Mouse (Mus musculus) CH12.LX (cell line): Measurements from ENCODE around the gene Hmgn5. TPM values are rescaled to one million over a fixed set of nuclear protein-coding genes. Genes with fewer than 3 reads are reported as not detected.
A peak's percentile ranks its signal among the peaks of the same experiment; 100 is the strongest.

ENCODE experiments used
- DNase-seq: peaks from one replicate; pipeline ENCODE4 v3.0.0-alpha.2; 2013; ENCODE audit errors: extremely low read depth
- H3K27ac ChIP-seq: 2 replicates; pipeline ENCODE4 v1.5.1; 2012; ENCODE audit warnings: low read depth, mild to moderate bottlenecking, control low read depth, moderate library complexity; ENCODE audit not compliant: insufficient read depth
- H3K27me3 ChIP-seq: replicated peaks from 2 replicates; pipeline ENCODE3; 2012; ENCODE audit warnings: inconsistent platforms
- H3K36me3 ChIP-seq, 2 experiments: replicated peaks in 1 of 2; 2 replicates each; pipeline versions ENCODE3 to v1.6.1; 2012; ENCODE audit warnings: inconsistent platforms in 1 of 2, low read length in 1 of 2, mild to moderate bottlenecking in 1 of 2, mixed read lengths in 1 of 2, moderate library complexity in 1 of 2; ENCODE audit not compliant: control insufficient read depth in 1 of 2, insufficient read depth in 1 of 2
- H3K4me1 ChIP-seq, 2 experiments: 2 replicates each; pipeline ENCODE4 v1.6.1; 2012; ENCODE audit warnings: inconsistent platforms in 1 of 2, moderate library complexity in 1 of 2; ENCODE audit not compliant: insufficient read depth in 2 of 2, control insufficient read depth in 1 of 2
- H3K4me2 ChIP-seq: 2 replicates; pipeline ENCODE4 v1.6.1; 2012; ENCODE audit warnings: low read depth, mild to moderate bottlenecking, control low read depth; ENCODE audit not compliant: poor library complexity, insufficient read depth, severe bottlenecking
- H3K4me3 ChIP-seq, 3 experiments: fragments of 150-350 bp in 1 of 3; sonication (generic) in 1 of 3; replicated peaks in 1 of 3; 2 replicates each; pipeline versions ENCODE3 to v1.5.1; 2011 to 2012; ENCODE audit warnings: low read depth in 2 of 3, low read length in 2 of 3, mild to moderate bottlenecking in 2 of 3, moderate library complexity in 2 of 3, control low read depth in 1 of 3, improper control_type of control experiment in 1 of 3, inconsistent platforms in 1 of 3, mixed read lengths in 1 of 3; ENCODE audit not compliant: poor library complexity in 1 of 3
- H3K79me2 ChIP-seq: replicated peaks from 2 replicates; pipeline ENCODE4 v1.6.1; 2012; ENCODE audit warnings: mild to moderate bottlenecking, moderate library complexity; ENCODE audit not compliant: control insufficient read depth, poor library complexity, insufficient read depth, severe bottlenecking; ENCODE audit errors: extremely low read depth
- H3K9ac ChIP-seq: 2 replicates; pipeline ENCODE4 v1.6.1; 2012; ENCODE audit warnings: low read depth, mild to moderate bottlenecking, control low read depth, moderate library complexity; ENCODE audit not compliant: insufficient read depth
- H3K9me3 ChIP-seq: replicated peaks from 2 replicates; pipeline ENCODE3; 2012; ENCODE audit warnings: low read length, inconsistent platforms, mixed read lengths
- CHD1 ChIP-seq: IDR thresholded peaks from 2 replicates; pipeline ENCODE4 v1.6.1; 2012; ENCODE audit warnings: low read depth, low read length, improper control_type of control experiment, inconsistent platforms
- CHD2 ChIP-seq: IDR thresholded peaks from 2 replicates; pipeline ENCODE4 v1.6.1; 2011; ENCODE audit warnings: low read length, improper control_type of control experiment
- E2F4 ChIP-seq: IDR thresholded peaks from 2 replicates; pipeline ENCODE4 v1.6.1; 2011; ENCODE audit warnings: low read depth, low read length, improper control_type of control experiment; ENCODE audit not compliant: insufficient replicate concordance
- ELF1 ChIP-seq: IDR thresholded peaks from 2 replicates; pipeline ENCODE4 v1.6.1; 2014; ENCODE audit warnings: low read depth, mild to moderate bottlenecking, inconsistent platforms, low read length, improper control_type of control experiment
- HCFC1 ChIP-seq: IDR thresholded peaks from 2 replicates; pipeline ENCODE4 v1.6.1; 2012; ENCODE audit warnings: low read depth, mild to moderate bottlenecking, inconsistent platforms, low read length, improper control_type of control experiment
- MYC ChIP-seq: IDR thresholded peaks from 2 replicates; pipeline ENCODE4 v1.6.1; 2011; ENCODE audit warnings: low read depth, mild to moderate bottlenecking, improper control_type of control experiment, low read length
- NELFE ChIP-seq: IDR thresholded peaks from 2 replicates; pipeline ENCODE4 v1.6.1; 2011; ENCODE audit warnings: low read depth, low read length, improper control_type of control experiment
- POLR2A ChIP-seq: IDR thresholded peaks from 2 replicates; pipeline ENCODE4 v1.6.1; 2011; ENCODE audit warnings: low read depth, mild to moderate bottlenecking, improper control_type of control experiment, low read length
- SIN3A ChIP-seq: IDR thresholded peaks from 2 replicates; pipeline ENCODE4 v1.6.1; 2012; ENCODE audit warnings: low read length, improper control_type of control experiment, inconsistent platforms
- TBP ChIP-seq: conservative IDR thresholded peaks from 2 replicates; pipeline ENCODE4 v1.6.1; 2011; ENCODE audit warnings: low read depth, low read length, improper control_type of control experiment
- TCF12 ChIP-seq: IDR thresholded peaks from 2 replicates; pipeline ENCODE4 v1.6.1; 2014; ENCODE audit warnings: low read depth, mild to moderate bottlenecking, inconsistent platforms, low read length, improper control_type of control experiment
- USF2 ChIP-seq: conservative IDR thresholded peaks from 2 replicates; pipeline ENCODE4 v1.6.1; 2011; ENCODE audit warnings: low read depth, low read length, improper control_type of control experiment
- ZC3H11A ChIP-seq: IDR thresholded peaks from 2 replicates; pipeline ENCODE4 v1.6.1; 2012; ENCODE audit warnings: low read depth, mild to moderate bottlenecking, inconsistent platforms, low read length, improper control_type of control experiment
- ZKSCAN1 ChIP-seq: IDR thresholded peaks from 2 replicates; pipeline ENCODE4 v1.6.1; 2012; ENCODE audit warnings: low read depth, inconsistent platforms, low read length, improper control_type of control experiment, borderline replicate concordance
- ZMIZ1 ChIP-seq: IDR thresholded peaks from 2 replicates; pipeline ENCODE4 v1.6.1; 2012; ENCODE audit warnings: low read depth, mild to moderate bottlenecking, inconsistent platforms, low read length, improper control_type of control experiment
- ZNF384 ChIP-seq: IDR thresholded peaks from 2 replicates; pipeline ENCODE4 v1.6.1; 2012; ENCODE audit warnings: low read depth, low read length, improper control_type of control experiment, inconsistent platforms
- dilution Hi-C: fragments of 300-500 bp; cut with MboI; formaldehyde crosslinking; loops from 2 replicates; pipeline ENCODE4 v1.14.3; 2020; ENCODE audit warnings: low sequenced_read_pairs; ENCODE audit not compliant: extremely low pct_unique_long_range_greater_than_20kb, extremely low pct_ligation_motif_present
- in situ Hi-C: fragments of 300-500 bp; cut with MboI; formaldehyde crosslinking; loops from 3 replicates; pipeline ENCODE4 v1.14.3; 2019; ENCODE audit warnings: low sequenced_read_pairs, low pct_ligation_motif_present, low pct_unique_long_range_greater_than_20kb, mixed read lengths
- polyA plus RNA-seq: library from polyadenylated mRNA; unstranded; fragments of >175 nt; gene quantifications from 2 replicates; pipeline ENCODE4 v1.2.1, GENCODE M21; 2012; ENCODE audit warnings: low read depth; ENCODE audit not compliant: insufficient read length
- total RNA-seq, 2 experiments: library from RNA; depleted of rRNA; stranded (reverse); fragments of 300-350 nt in 1 of 2; fragments of >200 nt in 1 of 2; gene quantifications; 2 replicates each; pipeline ENCODE4 v1.2.3; 2012 to 2014

The Hmgn5 gene
- 8.0 and 8.2 TPM in 2 replicates for total RNA-seq (2012; rRNA removed)
- total RNA-seq (2014; rRNA removed), result 7.6 and 9.6 TPM in 2 replicates
- polyA plus RNA-seq, result 116 and 124 TPM in 2 replicates

GRCm38 (mm10) chrX:109013283-109013682 is at the start of gene Hmgn5:
Gene Hmgn5, minus strand, starts transcription at chrX:109013404.
- dilution Hi-C loops, result no loop called here
- H3K36me3 ChIP-seq, result no peaks in the 10 kb centered on the region

GRCm38 (mm10) chrX:109047773-109048172 is 34.6 kb upstream of the Hmgn5 start:
- no peak overlapping the region for H3K9ac ChIP-seq
- no peak for DNase-seq
- H3K4me3 ChIP-seq, result no peak overlapping the region
- H3K36me3 ChIP-seq, result no peaks in the 10 kb centered on the region
- dilution Hi-C loops (no loop called here), in situ Hi-C loops (no loop called here)
- H3K4me1 ChIP-seq, result no peaks in the 10 kb centered on the region
- no peak overlapping the region for H3K27ac ChIP-seq
- no peaks in the 10 kb centered on the region for H3K27me3 ChIP-seq
- no peaks in the 10 kb centered on the region for H3K79me2 ChIP-seq
- no peak for TF ChIP-seq ZMIZ1
- no peak for TF ChIP-seq CHD1
- TF ChIP-seq ZC3H11A, result no peak
- TF ChIP-seq SIN3A, result no peak
- TF ChIP-seq HCFC1, result no peak
- TF ChIP-seq ZKSCAN1, result no peak
- TF ChIP-seq E2F4, result no peak
- H3K9me3 ChIP-seq, result no peaks in the 10 kb centered on the region
- no peak overlapping the region for H3K4me2 ChIP-seq

More at GRCm38 (mm10) chrX:109013283-109013682, at the start of gene Hmgn5:
- Histone ChIP-seq H3K9ac (peak within 1 kb of the TSS; percentile 90), H3K27ac (peak within 1 kb of the TSS; percentile 48; the same call in 1 of the 2 replicates), H3K4me2 (peak within 1 kb of the TSS; percentile 67), H3K4me1 (peaks cover 0 to 6% of the 10 kb centered on the region in 2 experiments; a peak in 1 of 4 replicates), H3K79me2 (peaks cover 9% of the 10 kb centered on the region), H3K4me3 (peak within 1 kb of the TSS; percentile 50 to 67 (median 56)), H3K27me3 (no peaks in the 10 kb centered on the region), H3K9me3 (no peaks in the 10 kb centered on the region)
- in situ Hi-C loops, result loop anchor here (5.0 kb wide), 1 partner anchor 64 kb away; no protein-coding TSS in a partner anchor
- TF ChIP-seq NELFE (peak; percentile 58; the same call in 1 of the 2 replicates), POLR2A (peak; percentile 70), CHD2 (peak; percentile 74), USF2 (no peak), ZNF384 (peak; percentile 54), ELF1 (no peak), TCF12 (0 out of 2 replicates have a peak, but pooled peaks have one; percentile 32), MYC (0 out of 2 replicates have a peak, but pooled peaks have one; percentile 27), TBP (0 out of 2 replicates have a peak, but pooled peaks have one; percentile 65)
- DNase-seq, result peak; percentile 91
